Mouse (Mus musculus) spleen, postnatal 4 days (tissue): ENCODE measurements around the gene BC017158.

Experiments used
- DNase-seq, 2 experiments: peaks; one replicate each; pipeline ENCODE4 v3.0.0; 2022; ENCODE audit warnings: low spot score in 2 of 2

The BC017158 gene

DNA sequence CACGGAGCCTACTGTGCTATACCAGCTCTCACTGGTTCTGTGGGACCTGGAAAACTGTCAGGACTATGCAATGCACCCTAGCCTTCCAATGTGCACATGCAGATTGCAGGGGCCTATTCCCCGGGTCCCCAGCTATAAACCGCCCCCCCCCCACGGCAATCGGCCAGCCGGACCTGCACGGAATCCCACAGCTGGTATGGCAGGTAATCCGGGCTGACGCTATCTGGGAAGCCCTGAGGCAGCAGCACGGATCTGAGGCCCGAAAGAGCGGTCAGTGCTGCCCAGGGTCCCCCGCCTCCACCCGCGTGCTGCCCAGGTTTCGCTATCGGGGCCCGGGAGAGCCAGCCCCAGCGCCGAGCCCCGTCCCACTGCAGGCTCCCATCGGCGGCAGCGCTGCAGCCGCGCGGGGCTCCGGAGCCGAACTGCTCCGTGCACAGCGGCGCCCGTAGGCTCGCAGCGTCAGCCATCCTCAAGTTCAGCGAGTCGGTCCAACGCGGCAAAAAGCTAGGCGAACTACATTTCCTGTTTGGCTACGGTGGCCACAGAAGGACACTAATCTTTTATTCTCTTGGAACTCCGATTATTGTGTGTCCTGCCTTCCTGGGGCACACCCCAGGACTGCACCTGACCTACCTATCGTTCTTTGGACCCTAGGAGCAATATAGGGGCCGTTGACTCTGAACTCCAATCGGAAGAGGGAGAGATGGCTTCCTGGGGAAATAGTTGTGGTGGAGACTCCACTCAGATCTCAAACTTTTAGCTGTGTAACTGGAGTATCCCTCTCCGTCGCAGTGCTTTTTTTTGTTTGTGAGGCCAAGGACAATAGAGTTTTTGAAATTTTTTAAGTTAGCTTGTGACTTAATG, at the start of gene BC017158:
BC017158 (minus strand) TSS at position 554 of the 864 bp plus-strand sequence.
- peak; percentile 74 to 85 for DNase-seq

DNA sequence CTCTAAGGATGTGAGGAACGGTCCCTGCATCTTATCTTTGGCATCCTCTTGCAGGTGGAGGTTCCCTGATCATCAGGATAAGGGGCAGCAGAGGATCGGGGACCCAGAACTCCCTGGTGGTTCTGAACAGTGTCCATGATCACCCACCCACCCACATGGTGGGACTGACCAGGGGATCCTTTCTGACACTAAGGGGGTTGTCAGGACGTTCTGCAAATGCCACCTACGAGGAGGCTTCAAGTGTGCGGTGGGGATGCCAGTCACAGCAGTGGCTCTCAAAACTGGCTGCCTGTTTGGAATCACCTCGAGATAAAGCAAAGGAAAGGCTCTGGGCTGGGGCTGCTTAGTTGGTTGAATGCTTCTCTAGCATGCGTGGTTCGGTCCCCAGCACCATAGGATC, 49.0 kb upstream of the BC017158 start:
- peak in 1 of 2 experiments; percentile 55 for DNase-seq

DNA sequence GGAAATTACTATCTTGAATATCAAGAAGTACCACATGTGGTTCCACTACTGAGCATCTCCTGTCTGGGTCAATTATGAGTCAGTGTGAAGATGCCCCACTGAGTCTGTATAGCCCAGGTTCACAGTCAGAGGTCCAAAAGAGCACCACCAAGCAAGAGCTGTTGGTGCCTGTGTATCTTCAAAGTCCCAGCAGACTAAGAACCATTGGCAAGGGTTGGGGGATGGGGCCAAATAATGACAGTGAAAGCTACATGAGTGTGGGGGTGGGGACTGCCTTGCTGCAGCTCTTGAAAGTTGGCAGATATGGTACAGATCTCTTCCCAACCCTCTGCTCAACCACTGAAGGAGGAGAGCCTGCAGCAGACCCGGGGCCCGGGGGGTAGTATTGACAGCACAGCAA, 48.6 kb upstream of the BC017158 start:
- no peak for DNase-seq

DNA sequence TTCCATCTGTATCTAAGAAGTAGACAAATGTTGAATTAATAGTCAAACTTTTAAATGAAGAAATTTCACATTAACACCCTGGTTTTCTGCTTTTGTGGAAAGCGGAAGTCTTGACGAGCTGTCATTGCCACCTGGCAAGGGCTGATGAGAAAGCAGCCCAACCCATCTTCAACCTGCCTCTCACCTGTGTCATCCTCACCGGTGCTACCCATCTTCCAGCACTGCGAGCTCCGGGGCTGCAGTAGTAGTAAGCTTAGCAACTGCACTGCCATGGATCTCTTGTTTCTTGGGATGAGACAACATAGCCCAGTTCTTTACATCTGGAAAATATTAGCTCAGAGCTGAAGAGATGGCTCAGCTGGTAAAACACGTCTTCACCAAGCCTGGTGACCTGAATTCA, 47.7 kb upstream of the BC017158 start:
- peak in 1 of 2 experiments; percentile 55 for DNase-seq

DNA sequence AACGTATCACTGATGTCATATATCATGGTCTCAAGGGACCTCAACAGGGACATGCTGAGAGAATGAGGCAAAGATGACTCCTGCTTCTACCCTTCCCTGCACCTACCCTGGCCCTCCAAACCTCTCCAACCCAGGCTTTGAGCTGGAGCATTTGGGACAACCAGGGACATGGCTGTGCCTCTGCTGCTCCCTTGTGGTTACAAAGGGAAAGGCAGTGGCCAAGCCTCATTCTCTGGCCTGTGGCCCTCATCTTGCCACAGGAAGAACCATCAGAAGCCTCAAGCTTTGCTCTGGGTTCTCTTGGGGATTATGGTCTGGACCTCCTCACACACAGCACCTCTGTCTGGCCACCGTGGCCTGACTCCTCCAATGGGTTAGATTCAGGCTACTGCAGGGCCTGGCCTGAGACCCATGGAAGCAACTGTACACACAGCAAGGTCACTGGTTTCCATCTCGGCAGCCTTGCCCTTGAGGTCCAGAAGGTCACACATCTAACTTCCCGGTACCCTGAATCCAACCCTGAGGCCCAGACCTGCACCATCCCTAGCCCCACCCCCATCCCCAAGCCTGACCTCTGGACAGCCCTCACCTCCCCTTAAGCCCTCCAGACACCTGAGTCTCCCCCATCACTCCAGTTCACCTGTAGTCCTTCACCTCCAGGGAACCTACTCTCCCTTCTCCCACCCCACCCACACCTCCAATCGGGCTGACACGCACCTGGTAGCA, 47.1 kb upstream of the BC017158 start:
- DNase-seq = peak; percentile 73 to 86

DNA sequence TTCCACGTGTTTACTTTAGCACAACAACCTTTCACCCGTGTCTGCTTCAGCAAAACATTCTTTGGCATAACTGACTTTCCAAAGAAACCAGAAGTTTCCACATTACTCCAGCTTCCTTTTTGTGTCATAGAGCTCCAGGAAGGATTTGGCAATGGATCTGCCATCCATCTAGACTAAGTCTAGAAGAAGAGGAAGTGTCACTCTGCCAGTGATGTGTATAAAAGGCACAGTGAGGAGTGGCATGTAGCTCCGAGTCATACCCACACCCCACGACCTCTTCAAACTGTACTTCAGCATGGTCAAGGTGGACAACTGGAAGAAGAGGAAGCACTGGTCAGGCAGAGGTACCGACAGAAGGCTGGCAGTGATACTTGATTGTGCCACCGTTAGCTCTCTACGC, 46.5 kb upstream of the BC017158 start:
- no peak for DNase-seq

DNA sequence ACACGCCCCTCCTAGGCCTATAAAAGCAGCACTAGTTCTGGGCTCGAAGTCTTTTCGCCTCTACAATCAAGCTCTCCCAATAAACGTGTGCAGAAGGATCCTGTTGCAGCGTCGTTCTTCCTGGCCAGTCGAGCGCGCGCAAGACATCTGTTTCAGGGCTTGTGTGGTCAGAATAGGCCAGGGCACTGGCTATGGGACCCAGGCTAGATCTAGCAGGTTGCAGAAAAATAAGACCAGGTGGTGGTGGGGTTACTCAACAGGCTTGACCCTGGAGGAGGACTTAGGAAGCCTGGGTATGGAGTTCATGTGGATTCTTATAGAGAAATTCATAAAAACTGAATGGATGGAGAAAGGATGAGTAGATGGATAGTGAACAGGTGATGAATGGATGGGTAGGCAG, 44.7 kb upstream of the BC017158 start:
- DNase-seq = peak in 1 of 2 experiments; percentile 46

DNA sequence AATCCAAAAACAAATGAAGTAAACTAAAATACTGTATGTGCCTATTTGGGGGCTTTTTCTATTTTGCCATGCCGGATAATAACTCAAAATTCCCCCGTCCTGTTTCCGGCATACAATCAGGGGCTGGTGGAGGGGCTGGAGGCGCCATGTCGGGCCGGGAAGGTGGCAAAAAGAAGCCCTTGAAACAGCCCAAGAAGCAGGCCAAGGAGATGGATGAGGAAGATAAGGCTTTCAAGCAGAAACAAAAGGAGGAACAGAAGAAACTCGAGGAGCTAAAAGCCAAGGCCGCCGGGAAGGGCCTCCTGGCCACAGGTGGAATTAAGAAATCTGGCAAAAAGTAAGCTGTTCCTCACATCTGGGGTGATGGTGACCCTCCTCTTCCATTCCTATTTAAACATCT, 42.4 kb upstream of the BC017158 start:
- DNase-seq = peak in 1 of 2 experiments; percentile 52

DNA sequence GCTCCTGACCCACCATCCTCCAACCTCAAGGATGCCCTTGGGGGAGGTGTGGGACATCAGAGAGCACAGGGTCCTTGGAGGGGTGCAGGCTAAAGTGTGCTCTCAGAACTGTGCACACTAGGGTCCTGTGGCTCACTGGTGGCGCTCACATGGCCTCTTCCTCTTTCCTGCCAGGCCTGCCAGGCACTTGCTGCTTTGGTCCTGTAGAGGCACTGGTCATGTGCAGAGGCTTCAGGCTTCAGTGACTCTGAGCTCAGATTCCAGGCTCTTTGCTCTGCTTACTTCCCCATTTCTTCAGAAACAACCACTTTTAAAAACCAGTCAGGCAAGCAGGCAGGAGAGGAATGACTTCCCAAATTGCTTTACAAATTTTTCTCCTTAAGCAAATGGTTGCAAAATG, 34.9 kb upstream of the BC017158 start:
- DNase-seq = peak in 1 of 2 experiments; percentile 26

DNA sequence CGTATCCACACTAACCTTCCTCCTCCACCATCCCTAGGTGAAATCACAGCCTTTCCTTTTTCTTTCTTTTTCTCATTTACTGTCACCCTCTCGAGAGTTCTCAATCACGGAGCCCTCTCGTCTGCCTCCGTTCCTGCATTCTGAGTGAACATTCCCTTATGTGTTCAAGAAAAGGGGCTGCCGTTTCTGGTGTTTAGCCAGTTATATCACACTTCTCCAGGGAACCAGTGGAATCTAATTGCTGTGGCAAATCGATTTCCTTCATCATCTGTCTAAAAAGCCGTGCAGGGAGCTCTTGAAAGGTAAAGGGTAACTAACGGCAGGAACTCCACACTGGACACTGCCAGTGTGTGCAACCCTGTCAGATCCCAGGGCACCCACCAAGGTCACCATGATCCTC, 33.0 kb upstream of the BC017158 start:
- DNase-seq = no peak

DNA sequence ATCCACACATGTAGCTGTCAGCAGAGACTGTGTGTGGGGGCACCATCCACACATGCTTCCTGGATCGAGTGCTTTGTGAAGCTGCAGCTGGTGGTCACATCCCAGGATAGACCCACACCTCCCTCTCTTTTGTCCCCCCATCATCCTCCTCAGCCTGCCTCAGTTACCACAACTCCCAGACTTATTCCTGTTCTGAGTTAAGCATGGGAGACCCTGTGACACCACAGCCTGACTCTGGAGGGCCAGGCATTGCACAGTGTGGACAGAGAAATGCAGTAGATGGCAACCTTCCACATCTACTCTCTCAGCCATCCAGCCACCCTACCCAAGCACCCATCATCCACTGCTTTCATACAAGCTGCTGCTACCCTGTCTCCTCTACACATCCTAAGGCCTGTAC, 27.0 kb upstream of the BC017158 start:
- DNase-seq = no peak

DNA sequence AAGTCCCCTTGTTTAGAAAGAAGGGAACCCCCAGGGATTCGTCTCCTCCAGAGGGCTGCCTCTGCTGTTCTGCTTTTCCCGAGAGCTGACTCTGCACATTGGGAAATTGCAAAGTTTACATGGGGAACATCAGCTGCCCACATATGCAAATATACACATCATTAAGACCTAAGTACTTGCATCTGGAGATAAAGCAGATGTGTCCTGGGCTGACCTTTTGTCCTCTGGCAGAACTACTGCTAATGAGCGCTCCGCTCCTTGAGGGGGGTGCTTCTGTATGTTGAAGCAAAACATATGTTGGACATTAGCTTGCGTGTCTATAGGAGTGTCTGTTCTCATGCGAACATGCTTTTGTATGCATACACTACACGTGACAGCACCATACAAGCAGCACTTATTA, 23.3 kb upstream of the BC017158 start:
- DNase-seq = no peak

DNA sequence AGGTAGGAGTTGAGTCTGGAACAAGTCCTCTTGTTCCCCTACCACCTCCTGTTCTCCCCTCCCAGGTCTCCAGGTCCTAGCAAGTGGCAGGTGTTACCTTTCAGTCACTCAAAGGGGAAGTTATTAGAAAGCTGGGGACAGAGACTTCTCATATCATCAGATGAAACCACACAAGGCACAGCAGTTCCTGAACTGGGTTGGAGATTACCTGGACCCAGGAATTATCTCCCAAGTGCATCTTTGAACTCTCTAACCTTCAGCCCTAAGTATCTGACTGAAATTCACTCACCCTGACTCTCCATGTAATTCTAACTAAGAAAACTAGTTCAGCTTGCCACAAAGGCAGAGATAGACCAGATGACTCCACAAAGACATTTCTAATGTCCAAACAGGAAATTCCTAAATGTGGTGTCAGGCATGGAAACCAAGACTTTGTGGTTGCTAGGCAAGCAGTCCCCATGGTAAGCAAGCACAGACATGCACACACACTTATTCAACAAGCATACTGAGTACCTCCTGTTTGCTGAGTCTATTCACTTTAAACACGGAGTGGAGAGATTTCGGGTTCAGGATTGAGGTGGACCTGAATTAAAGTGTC, 22.3 kb upstream of the BC017158 start:
- no peak for DNase-seq

DNA sequence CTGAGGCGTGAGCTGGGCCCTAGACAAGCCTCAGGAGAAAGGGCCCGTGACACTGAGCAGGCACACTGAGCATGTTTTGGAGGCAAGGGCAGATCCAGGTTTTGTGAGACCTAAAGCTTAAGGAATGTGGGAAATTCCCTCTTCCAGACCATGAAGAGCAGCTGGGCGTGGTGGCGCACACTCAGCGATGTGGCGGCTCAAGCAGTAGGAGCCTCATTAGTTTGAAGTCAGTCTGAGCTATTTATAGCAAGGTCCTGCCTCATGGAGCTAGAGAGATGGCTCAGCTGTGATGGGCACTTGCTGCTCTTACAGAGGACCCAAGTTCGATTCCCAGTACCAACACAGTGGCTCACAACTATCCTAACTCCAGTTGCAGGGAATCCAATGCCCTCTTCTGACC, 21.2 kb upstream of the BC017158 start:
- no peak for DNase-seq

DNA sequence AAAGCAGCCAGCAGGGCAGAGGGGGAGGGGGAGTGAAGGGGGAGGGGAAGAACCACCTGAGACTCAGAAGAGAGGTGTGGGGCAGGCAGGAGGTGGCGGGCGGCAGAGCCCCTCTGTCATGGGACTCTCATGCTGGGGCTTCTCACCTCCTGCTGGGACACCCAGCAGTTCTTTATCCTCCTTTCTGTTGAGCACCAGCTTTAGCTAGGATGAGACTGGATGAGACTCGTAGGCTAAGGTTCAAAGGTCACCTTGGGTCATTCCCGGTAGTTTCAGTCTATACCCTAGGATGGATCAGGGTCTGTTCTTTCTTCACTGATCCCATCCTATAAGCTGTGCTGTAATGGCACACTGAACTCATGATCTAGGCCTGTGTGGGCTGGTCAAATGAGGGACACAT, 19.0 kb upstream of the BC017158 start:
- DNase-seq = no peak

DNA sequence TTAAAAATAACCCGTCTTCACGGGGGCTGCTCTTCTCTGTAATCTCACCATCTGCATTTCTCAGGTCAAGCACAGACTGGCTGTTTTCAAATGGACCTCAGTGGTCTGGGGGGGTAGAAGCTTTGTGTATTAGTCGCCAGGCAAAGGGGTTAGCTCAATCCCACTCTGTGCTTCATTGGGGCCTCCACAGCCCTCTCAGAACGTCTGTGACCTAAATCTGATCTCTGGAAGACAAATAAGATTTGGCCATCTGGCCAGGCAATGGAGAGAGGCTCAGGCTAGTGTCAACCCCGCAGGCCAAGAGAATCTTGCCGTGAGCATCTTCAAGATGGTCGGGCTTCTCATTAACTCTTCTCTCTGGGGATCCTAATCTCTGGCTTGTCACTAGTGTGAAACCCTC, 16.5 kb upstream of the BC017158 start:
- no peak for DNase-seq

DNA sequence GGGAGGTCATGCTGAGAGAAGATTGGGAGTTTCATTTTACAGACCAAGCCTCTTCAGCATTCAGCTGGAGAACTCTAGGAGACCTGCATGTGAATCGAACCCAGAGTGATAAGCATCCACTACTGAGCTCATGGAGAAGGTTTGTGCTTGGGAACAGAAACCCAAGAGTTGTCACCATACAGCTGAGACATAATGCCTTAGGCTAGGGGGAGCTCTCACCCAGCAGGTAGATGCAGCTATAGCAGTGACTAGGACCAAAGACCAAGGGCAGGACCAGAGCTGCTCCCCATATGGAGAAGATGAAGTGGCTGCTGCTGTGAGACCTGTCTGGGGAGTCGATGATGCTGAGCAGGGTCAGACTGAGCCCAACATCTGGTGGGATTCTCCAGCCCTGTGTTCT, 15.6 kb upstream of the BC017158 start:
- no peak for DNase-seq

DNA sequence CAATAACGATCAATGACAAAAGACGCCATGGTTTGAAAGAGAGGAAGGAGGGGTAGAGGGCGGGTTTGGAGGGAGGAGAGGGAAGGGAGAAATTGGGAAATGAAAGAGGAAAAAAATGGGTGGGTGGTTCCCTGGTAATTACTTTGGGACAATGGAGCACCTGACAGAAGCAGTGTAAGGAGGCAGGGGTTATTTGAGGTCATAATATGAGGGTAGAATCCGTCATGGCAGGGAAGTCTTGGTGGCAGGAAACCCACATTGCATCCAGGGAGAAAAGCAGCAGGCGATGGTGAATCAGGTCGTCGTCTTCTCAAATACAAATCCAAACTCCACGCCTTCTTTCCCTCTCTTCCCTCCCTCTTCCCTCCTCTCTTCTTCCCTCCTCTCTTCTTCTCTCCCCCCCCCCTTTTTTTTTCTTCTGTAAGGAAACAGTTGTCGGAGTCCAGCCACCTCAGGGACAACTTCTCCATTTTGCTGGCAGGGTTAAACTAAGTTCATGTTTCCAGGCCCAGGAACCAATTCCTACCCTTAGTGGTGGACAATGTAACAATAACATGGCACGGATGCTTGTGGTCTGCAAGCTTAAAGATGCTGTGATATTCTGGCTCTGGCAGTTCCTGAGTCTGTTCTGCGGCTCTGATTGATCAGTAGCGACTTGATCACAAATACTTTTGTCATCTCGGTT, 14.5 kb upstream of the BC017158 start:
- no peak for DNase-seq

DNA sequence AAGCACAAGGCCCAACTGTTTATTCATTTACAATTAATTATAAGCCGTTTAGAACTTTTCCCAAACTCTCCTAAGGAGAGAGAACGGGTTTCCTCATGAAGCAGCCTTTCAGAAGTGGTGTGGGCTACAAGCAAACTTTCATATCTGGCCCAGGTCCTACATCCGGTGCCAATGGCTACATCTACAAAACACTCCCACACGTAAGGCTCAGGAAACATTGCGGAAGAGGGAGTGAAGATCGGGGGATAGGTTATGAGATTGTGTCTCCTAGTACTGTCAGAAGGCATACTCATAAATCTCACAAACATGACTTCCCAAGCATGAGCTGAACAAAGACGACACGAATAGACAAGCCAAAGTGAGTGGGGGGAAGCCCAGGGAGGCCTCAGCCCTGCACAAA, 13.8 kb upstream of the BC017158 start:
- no peak for DNase-seq

DNA sequence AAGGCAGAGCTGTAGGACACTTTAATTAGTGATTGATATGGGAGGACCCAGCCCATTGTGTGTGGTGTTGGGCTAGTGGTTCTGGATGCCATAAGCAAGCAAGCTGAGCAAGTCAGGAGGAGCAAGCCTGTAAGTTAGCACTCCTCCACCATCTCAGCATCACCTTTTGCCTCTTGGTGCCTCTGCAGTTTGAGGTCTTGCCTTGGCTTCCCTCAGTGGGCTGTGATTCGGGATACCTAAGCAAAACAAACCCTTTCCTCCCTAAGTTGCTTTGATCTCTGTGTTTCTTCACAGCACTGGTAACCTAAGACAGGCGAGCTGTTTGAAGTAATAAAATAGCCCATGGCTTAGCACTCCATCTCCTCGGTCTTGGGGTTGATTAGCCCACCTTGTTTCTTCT, 13.3 kb upstream of the BC017158 start:
- DNase-seq = no peak

DNA sequence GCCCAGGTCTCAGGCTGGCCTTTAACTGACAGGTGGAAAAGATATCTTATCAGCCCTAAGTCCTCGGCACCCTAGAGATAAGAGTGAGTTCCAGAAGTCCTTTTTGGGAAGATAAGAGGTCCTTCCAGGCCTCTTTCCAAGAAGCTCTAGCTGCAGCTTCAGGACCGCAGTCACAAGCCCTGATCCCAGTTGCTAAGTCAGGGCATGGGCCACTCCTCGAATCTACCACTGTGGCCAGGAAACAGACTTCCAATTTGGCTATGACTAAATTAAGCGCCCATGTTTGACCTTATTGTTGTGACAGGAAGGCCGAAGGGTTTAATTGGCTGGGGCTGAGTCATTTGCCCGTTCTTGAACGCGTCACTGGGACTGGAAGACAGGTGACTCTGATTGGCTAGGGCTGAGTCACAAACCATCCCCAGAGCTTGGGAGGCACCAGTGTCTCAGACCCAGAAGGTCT, 12.3 kb upstream of the BC017158 start:
- no peak for DNase-seq

DNA sequence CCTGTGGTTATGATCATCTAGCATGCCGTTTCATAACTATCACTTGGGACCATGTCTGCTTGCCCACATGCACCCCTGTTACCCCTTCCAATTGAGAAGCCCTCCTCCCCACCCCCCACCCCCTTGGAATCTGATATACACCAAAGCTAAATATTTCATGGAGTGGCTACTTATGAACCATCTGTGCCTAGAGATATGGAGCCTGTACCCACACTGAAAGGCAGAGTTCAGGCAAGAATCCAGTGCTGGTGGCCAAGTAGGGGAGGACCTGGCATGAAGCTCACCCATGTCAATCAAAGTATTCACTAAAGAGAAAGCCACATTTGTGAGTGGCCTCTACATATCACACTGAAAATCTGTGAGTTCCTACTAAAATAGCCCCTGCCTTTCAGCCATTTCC, 11.8 kb upstream of the BC017158 start:
- no peak for DNase-seq
